In genomic region chr12:70969485-70970184, GRCm38 (mm10) we compare ENCODE assay signal across 8 mouse cellular contexts. TPM values are rescaled to one million over a fixed set of nuclear protein-coding genes. Genes with fewer than 3 reads are reported as not detected.
DNase-seq lines count a peak whose midpoint lies in the region; ATAC-seq lines count a peak whose summit lies in the region.

No protein-coding gene starts in this region.

- H3K27ac ChIP-seq in embryonic facial prominence, embryonic 13.5 days: peak overlapping the region; percentile 58; the same call in 1 of the 2 replicates
- H3K27ac ChIP-seq in heart, embryonic 11.5 days (ENCODE audit: low read depth, low read length): no peak overlapping the region
- peak overlapping the region; percentile 76 for H3K27ac ChIP-seq in kidney, embryonic 16.5 days (ENCODE audit: low read length)

- H3K4me2 ChIP-seq in embryonic facial prominence, embryonic 13.5 days: peak overlapping the region; percentile 57
- peak overlapping the region; percentile 55 for H3K4me2 ChIP-seq in heart, embryonic 11.5 days
- peak overlapping the region; percentile 49 for H3K4me2 ChIP-seq in kidney, embryonic 16.5 days (replicated peaks; ENCODE audit: low read depth, low read length)

- 4% methylated on average over 17 of the region's 17 CpGs for WGBS in embryonic facial prominence, embryonic 13.5 days
- 7% methylated on average over 17 of the region's 17 CpGs for WGBS in heart, embryonic 11.5 days (ENCODE audit: insufficient replicate concordance)
- 5% methylated on average over 17 of the region's 17 CpGs for WGBS in kidney, embryonic 16.5 days

- peak; percentile 82 for DNase-seq in A20 (ENCODE audit: low read depth, low spot score)
- DNase-seq in adrenal gland, postnatal 10 days: peak; percentile 60
- peak; percentile 74 for DNase-seq in liver
- DNase-seq in monocyte, adult 2 months (ENCODE audit: low read depth in 1 of 2, low spot score in 2 of 2): peak; percentile 7 to 8
- DNase-seq in splenic B cell, adult 2 months (ENCODE audit: low read depth, low spot score): peak; percentile 83

- H3K4me3 ChIP-seq in embryonic facial prominence, embryonic 13.5 days: peak overlapping the region; percentile 45
- H3K4me3 ChIP-seq in heart, embryonic 11.5 days (ENCODE audit: low read depth, low read length): peak overlapping the region; percentile 35
- peak overlapping the region; percentile 42 for H3K4me3 ChIP-seq in kidney, embryonic 16.5 days (ENCODE audit: low read length)

- H3K36me3 ChIP-seq in embryonic facial prominence, embryonic 13.5 days: no peaks in the 10 kb centered on the region
- no peaks in the 10 kb centered on the region for H3K36me3 ChIP-seq in heart, embryonic 11.5 days (ENCODE audit: control insufficient read depth, insufficient read depth, low read length)
- H3K36me3 ChIP-seq in kidney, embryonic 16.5 days (ENCODE audit: insufficient read depth, low read length): no peaks in the 10 kb centered on the region
- no peaks in the 10 kb centered on the region for H3K36me3 ChIP-seq in splenic B cell, adult 2 months (ENCODE audit: control insufficient read depth, insufficient read depth, low read length, poor library complexity, severe bottlenecking)

- no peaks in the 10 kb centered on the region for H3K27me3 ChIP-seq in embryonic facial prominence, embryonic 13.5 days
- no peaks in the 10 kb centered on the region for H3K27me3 ChIP-seq in heart, embryonic 11.5 days (ENCODE audit: control insufficient read depth, insufficient read depth, low read length)
- H3K27me3 ChIP-seq in kidney, embryonic 16.5 days (ENCODE audit: insufficient read depth, low read length): no peaks in the 10 kb centered on the region
- H3K27me3 ChIP-seq in splenic B cell, adult 2 months (ENCODE audit: control insufficient read depth, insufficient read depth, low read length, poor library complexity, severe bottlenecking): no peaks in the 10 kb centered on the region

- ATAC-seq in embryonic facial prominence, embryonic 13.5 days (ENCODE audit: insufficient number of reproducible peaks, insufficient read depth, low FRiP score, low TSS enrichment, low read depth): no peak
- no peak for ATAC-seq in heart, embryonic 11.5 days (replicated peaks; ENCODE audit: insufficient number of reproducible peaks, low FRiP score, low TSS enrichment)
- ATAC-seq in kidney, embryonic 16.5 days (ENCODE audit: low FRiP score, low TSS enrichment): no peak

- H3K4me1 ChIP-seq in embryonic facial prominence, embryonic 13.5 days: peaks cover 9% of the 10 kb centered on the region
- H3K4me1 ChIP-seq in heart, embryonic 11.5 days (ENCODE audit: control insufficient read depth, insufficient read depth, low read length): 0 out of 2 replicates have a peak, but pooled peaks cover 2% of the 10 kb centered on the region
- H3K4me1 ChIP-seq in kidney, embryonic 16.5 days (ENCODE audit: insufficient read depth, low read length): 0 out of 2 replicates have a peak, but pooled peaks cover 8% of the 10 kb centered on the region

- H3K9ac ChIP-seq in embryonic facial prominence, embryonic 13.5 days: no peak overlapping the region
- no peak overlapping the region; the same call in 1 of the 2 replicates for H3K9ac ChIP-seq in heart, embryonic 11.5 days (ENCODE audit: low read depth, low read length)
- peak overlapping the region; percentile 54 for H3K9ac ChIP-seq in kidney, embryonic 16.5 days (replicated peaks; ENCODE audit: low read length)

- no peaks in the 10 kb centered on the region for H3K9me3 ChIP-seq in embryonic facial prominence, embryonic 13.5 days
- H3K9me3 ChIP-seq in heart, embryonic 11.5 days (replicated peaks; ENCODE audit: control insufficient read depth, low read length): no peaks in the 10 kb centered on the region
- no peaks in the 10 kb centered on the region for H3K9me3 ChIP-seq in kidney, embryonic 16.5 days (ENCODE audit: low read length)

RNA-seq across cellular contexts. Expression of gene Psma3, which starts 4.8 kb away (rescaled TPM):
- total RNA-seq in adrenal gland, postnatal 10 days (2021): 100 to 1,000 TPM; 337 to 352 TPM
- polyA plus RNA-seq in embryonic facial prominence, embryonic 13.5 days (2015; fragmentation: Nextera tagmentation; extraction: Ambion mirVana): 638 and 649 TPM in 2 replicates
- 464 and 474 TPM in 2 replicates for polyA plus RNA-seq in heart, embryonic 11.5 days (2014; fragmentation: Nextera tagmentation; extraction: Ambion mirVana)
- polyA plus RNA-seq in kidney, embryonic 16.5 days (2015; fragmentation: Nextera tagmentation; extraction: Ambion mirVana): 552 and 638 TPM in 2 replicates

RNA-seq across cellular contexts. Expression of gene Actr10, which starts 32.0 kb away (rescaled TPM):
- total RNA-seq in adrenal gland, postnatal 10 days (2021): 100 to 1,000 TPM; 178 to 189 TPM
- polyA plus RNA-seq in embryonic facial prominence, embryonic 13.5 days (2015; fragmentation: Nextera tagmentation; extraction: Ambion mirVana): 201 and 244 TPM in 2 replicates
- 201 and 216 TPM in 2 replicates for polyA plus RNA-seq in heart, embryonic 11.5 days (2014; fragmentation: Nextera tagmentation; extraction: Ambion mirVana)
- polyA plus RNA-seq in kidney, embryonic 16.5 days (2015; fragmentation: Nextera tagmentation; extraction: Ambion mirVana): 231 and 240 TPM in 2 replicates

RNA-seq across cellular contexts. Expression of gene Arid4a, which starts 46.2 kb away (rescaled TPM):
- 10 to 100 TPM; 19.2 to 21.1 TPM for total RNA-seq in adrenal gland, postnatal 10 days (2021)
- polyA plus RNA-seq in embryonic facial prominence, embryonic 13.5 days (2015; fragmentation: Nextera tagmentation; extraction: Ambion mirVana): 41.8 and 44.3 TPM in 2 replicates
- 27.1 and 28.8 TPM in 2 replicates for polyA plus RNA-seq in heart, embryonic 11.5 days (2014; fragmentation: Nextera tagmentation; extraction: Ambion mirVana)
- polyA plus RNA-seq in kidney, embryonic 16.5 days (2015; fragmentation: Nextera tagmentation; extraction: Ambion mirVana): 34.6 and 38.6 TPM in 2 replicates

Comparison
In these comparisons a context has a peak if more than half of its experiments do, and no peak if none do; other contexts are left out.
1. DNase-seq: peak in every context shown above with its lines; median percentile 83 in splenic B cell, adult 2 months; 82 in A20; 74 in liver; 60 in adrenal gland, postnatal 10 days; 8 in monocyte, adult 2 months.